Mouse (Mus musculus) G1E (cell line): ENCODE measurements at regions not wholly inside any gene's neighbourhood (a gene's known extent, or its start where the extent isn't known, plus 50 kb on each side); places are given as distances from the start of the nearest gene placed in this dataset.

Experiments
- ATAC-seq: 2 replicates; pipeline ENCODE4 v1.8.0; 2016; ENCODE audit warnings: mild to moderate bottlenecking; ENCODE audit not compliant: insufficient number of reproducible peaks, poor library complexity, low FRiP score, severe bottlenecking; ENCODE audit errors: extremely low read depth
- DNase-seq: peaks from one replicate; pipeline ENCODE4 v3.0.0; 2012; ENCODE audit warnings: low spot score
- H3K27me3 ChIP-seq: 2 replicates; pipeline ENCODE4 v1.6.1; 2012; ENCODE audit warnings: mild to moderate bottlenecking, low read length, inconsistent platforms; ENCODE audit not compliant: insufficient read depth
- H3K36me3 ChIP-seq: replicated peaks from 2 replicates; pipeline ENCODE3; 2012; ENCODE audit warnings: mild to moderate bottlenecking, inconsistent platforms
- H3K4me1 ChIP-seq: 2 replicates; pipeline ENCODE4 v1.6.1; 2012; ENCODE audit warnings: low read depth, low read length, inconsistent platforms, mixed read lengths; ENCODE audit not compliant: insufficient read depth
- H3K4me3 ChIP-seq: 2 replicates; pipeline ENCODE4 v1.5.1; 2012; ENCODE audit warnings: low read depth, mild to moderate bottlenecking, inconsistent platforms, low read length, moderate library complexity, mixed read lengths
- H3K9me3 ChIP-seq: replicated peaks from 2 replicates; pipeline ENCODE4 v1.6.1; 2012; ENCODE audit warnings: inconsistent platforms
- CTCF ChIP-seq: IDR thresholded peaks from 2 replicates; pipeline ENCODE4 v1.5.1; 2012; ENCODE audit warnings: low read depth, low read length, inconsistent platforms, mixed read lengths
- GATA1 ChIP-seq: IDR thresholded peaks from 2 replicates; pipeline ENCODE4 v1.6.1; 2012; ENCODE audit warnings: borderline replicate concordance, low read length, inconsistent platforms, mixed read lengths
- GATA2 ChIP-seq: IDR thresholded peaks from 2 replicates; pipeline ENCODE4 v1.6.1; 2012; ENCODE audit warnings: low read depth, low read length, inconsistent platforms, borderline replicate concordance
- POLR2AphosphoS5 ChIP-seq: IDR thresholded peaks from 2 replicates; pipeline ENCODE4 v1.6.1; 2012; ENCODE audit warnings: low read depth, low read length, inconsistent platforms; ENCODE audit not compliant: insufficient replicate concordance
- TAL1 ChIP-seq: conservative IDR thresholded peaks from 2 replicates; pipeline ENCODE4 v1.6.1; 2012; ENCODE audit warnings: low read depth, low read length, inconsistent platforms, mixed read lengths

- Histone ChIP-seq H3K36me3 (no peaks in the 10 kb centered on the region), H3K9me3 (no peaks in the 10 kb centered on the region), H3K27me3 (no peaks in the 10 kb centered on the region), H3K4me1 (no peaks in the 10 kb centered on the region), H3K4me3 (no peak overlapping the region)
- TF ChIP-seq GATA1 (no peak), GATA2 (no peak), POLR2AphosphoS5 (no peak), CTCF (no peak), TAL1 (no peak)
- no peak for DNase-seq
- ATAC-seq, result no peak
Measured at GRCm38 (mm10) chr11:6761876-6762628, 75.4 kb downstream of the Gm11983 start.

- TF ChIP-seq GATA1 (no peak), TAL1 (no peak), CTCF (no peak), POLR2AphosphoS5 (no peak)
- no peak for DNase-seq
- Histone ChIP-seq H3K36me3 (no peaks in the 10 kb centered on the region), H3K4me1 (no peaks in the 10 kb centered on the region), H3K4me3 (no peak overlapping the region), H3K9me3 (no peaks in the 10 kb centered on the region), H3K27me3 (no peaks in the 10 kb centered on the region)
- ATAC-seq, result no peak
Measured at GRCm38 (mm10) chr11:6759578-6759977, 77.9 kb downstream of the Gm11983 start.

DNA sequence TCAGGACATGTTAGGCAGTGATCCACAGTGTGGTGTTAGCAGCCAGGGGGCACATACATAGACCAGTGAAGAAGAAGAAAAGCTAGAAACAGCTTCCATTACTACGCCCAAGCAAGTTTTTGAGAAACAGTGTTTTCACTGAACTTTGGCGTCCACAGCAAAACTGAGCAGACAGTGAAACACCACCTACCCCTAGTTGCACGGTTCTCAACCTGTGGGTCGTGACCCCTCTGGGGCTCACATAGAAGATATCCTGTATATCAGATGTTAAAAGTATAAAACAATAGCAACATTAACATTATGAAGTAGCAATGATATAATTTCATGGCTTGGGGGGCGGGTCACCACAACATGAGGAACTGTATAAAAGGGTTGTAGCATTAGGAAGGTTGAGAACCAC is 81.1 kb downstream of the Ramp3 start:
- Histone ChIP-seq H3K36me3 (no peaks in the 10 kb centered on the region), H3K4me1 (no peaks in the 10 kb centered on the region), H3K27me3 (peaks cover 6% of the 10 kb centered on the region), H3K4me3 (no peak overlapping the region), H3K9me3 (no peaks in the 10 kb centered on the region)
- DNase-seq (no peak), ATAC-seq (no peak)
- TF ChIP-seq GATA2, result no peak
- no peak for TF ChIP-seq GATA1
- no peak for TF ChIP-seq POLR2AphosphoS5
- TF ChIP-seq CTCF, result no peak
- no peak for TF ChIP-seq TAL1

DNA sequence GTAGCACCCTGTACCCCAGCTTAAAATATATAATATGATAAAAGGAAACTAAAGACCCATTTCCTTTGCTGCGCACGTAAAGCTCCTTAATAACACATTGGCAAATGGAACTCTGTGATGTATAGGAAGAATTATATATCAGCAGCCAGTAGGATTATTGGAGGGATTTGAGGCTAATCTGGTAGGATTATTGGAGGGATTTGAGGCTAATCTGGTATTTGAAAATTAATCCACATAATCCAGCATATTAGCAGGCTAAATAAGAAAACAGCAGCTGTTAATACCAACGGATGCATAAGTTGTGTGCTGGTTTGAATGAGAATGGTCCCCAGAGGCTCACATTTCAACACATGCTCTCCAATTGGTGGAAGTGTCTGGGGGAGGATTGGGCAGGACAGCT is 80.3 kb downstream of the Ramp3 start:
- ATAC-seq (no peak), DNase-seq (no peak)
- Histone ChIP-seq H3K9me3 (no peaks in the 10 kb centered on the region), H3K36me3 (no peaks in the 10 kb centered on the region), H3K4me1 (no peaks in the 10 kb centered on the region), H3K27me3 (peaks cover 6% of the 10 kb centered on the region), H3K4me3 (no peak overlapping the region)
- no peak for TF ChIP-seq GATA2
- no peak for TF ChIP-seq CTCF
- TF ChIP-seq GATA1, result no peak
- TF ChIP-seq TAL1, result no peak
- TF ChIP-seq POLR2AphosphoS5, result no peak

DNA sequence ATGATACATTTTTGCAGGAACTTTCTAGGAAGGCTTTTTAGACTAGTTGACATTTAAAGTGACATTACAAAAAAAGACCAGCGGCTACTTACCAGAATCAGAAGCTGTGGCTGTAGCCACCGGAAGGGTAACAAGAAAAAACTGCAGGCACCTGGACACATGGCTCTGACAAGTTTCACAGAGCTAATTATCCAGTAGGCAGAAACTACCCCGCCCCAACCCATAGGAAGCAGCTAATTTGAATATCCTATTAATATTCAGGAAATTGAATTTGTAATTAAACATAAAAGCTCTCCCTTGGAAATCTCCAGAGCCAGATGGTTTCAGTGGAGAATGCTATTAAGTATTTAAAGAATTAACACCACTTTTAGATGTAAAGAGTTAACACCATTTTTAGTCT is 79.8 kb downstream of the Ramp3 start:
- peaks cover 6% of the 10 kb centered on the region for H3K27me3 ChIP-seq
- no peak for ATAC-seq
- no peaks in the 10 kb centered on the region for H3K36me3 ChIP-seq
- no peaks in the 10 kb centered on the region for H3K4me1 ChIP-seq
- no peak for DNase-seq
- no peak for TF ChIP-seq POLR2AphosphoS5
- no peak for TF ChIP-seq TAL1
- no peak for TF ChIP-seq GATA1
- no peak for TF ChIP-seq GATA2
- TF ChIP-seq CTCF, result no peak
- H3K4me3 ChIP-seq, result no peak overlapping the region
- H3K9me3 ChIP-seq, result no peaks in the 10 kb centered on the region

- H3K4me1 ChIP-seq, result no peaks in the 10 kb centered on the region
- DNase-seq (no peak), ATAC-seq (no peak)
- peaks cover 4% of the 10 kb centered on the region for H3K27me3 ChIP-seq
- no peaks in the 10 kb centered on the region for H3K9me3 ChIP-seq
- H3K4me3 ChIP-seq, result no peak overlapping the region
- TF ChIP-seq GATA2 (no peak), CTCF (no peak), GATA1 (no peak), TAL1 (no peak), POLR2AphosphoS5 (no peak)
- H3K36me3 ChIP-seq, result no peaks in the 10 kb centered on the region
Measured at GRCm38 (mm10) chr11:6734746-6735430, 76.6 kb downstream of the Ramp3 start.
